Mouse (Mus musculus): Measurements from ENCODE around the gene Fam71a.

GRCm38 (mm10) chr1:191123696-191124095 is 40.9 kb downstream of the Fam71a start:
- TF ChIP-seq CTCF (IDR thresholded peaks at IDR 0.05; ENCODE audit: low read depth) (no peak), EP300 (optimal IDR thresholded peaks at IDR 0.05) (no peak)

Data from stomach, postnatal 0 days (tissue).